Mouse (Mus musculus): ENCODE data around the gene Caskin2. TPM values are rescaled to one million over a fixed set of nuclear protein-coding genes. Genes with fewer than 3 reads are reported as not detected.

Gene Caskin2
- total and polyA plus RNA-seq, 3 experiments, result 0.04 to 0.33 TPM; not detected in 1

GRCm38 (mm10) chr11:115749834-115750233, 63.6 kb downstream of the Caskin2 start:
- no peak for DNase-seq (ENCODE audit: low spot score)
- Histone ChIP-seq H3K36me3 (replicated peaks) (no peaks in the 10 kb centered on the region), H3K4me1 (ENCODE audit: insufficient read depth, low read depth, low read length) (peaks cover 21% of the 10 kb centered on the region), H3K4me3 (ENCODE audit: low read depth, low read length) (no peak overlapping the region), H3K27me3 (ENCODE audit: insufficient read depth, low read length) (peaks cover 41% of the 10 kb centered on the region), H3K9me3 (replicated peaks) (no peaks in the 10 kb centered on the region)
- ATAC-seq (ENCODE audit: extremely low read depth, insufficient number of reproducible peaks, low FRiP score, poor library complexity, severe bottlenecking), result no peak
- TF ChIP-seq TAL1 (conservative IDR thresholded peaks at IDR 0.05; ENCODE audit: low read depth, low read length), result no peak
- TF ChIP-seq GATA1 (IDR thresholded peaks at IDR 0.05; ENCODE audit: borderline replicate concordance, low read length), result no peak
- no peak for TF ChIP-seq GATA2 (IDR thresholded peaks at IDR 0.05; ENCODE audit: borderline replicate concordance, low read depth, low read length)
- TF ChIP-seq CTCF (IDR thresholded peaks at IDR 0.05; ENCODE audit: low read depth, low read length), result no peak
- TF ChIP-seq POLR2AphosphoS5 (IDR thresholded peaks at IDR 0.05; ENCODE audit: insufficient replicate concordance, low read depth, low read length), result no peak

Other genes starting within 250 kb of the Caskin2 start
- gene Nup85, start 249.2 kb downstream of the Caskin2 start, total RNA-seq (2014; fragmentation: Nextera tagmentation), result 78.5 and 87.7 TPM in 2 replicates
- 166 and 172 TPM in 2 replicates for gene Nup85, start 249.2 kb downstream of the Caskin2 start, total RNA-seq (2017)
- gene Nup85, start 249.2 kb downstream of the Caskin2 start, polyA plus RNA-seq (2012), result 28.2 and 57.5 TPM in 2 replicates
- gene Mrps7, start 209.7 kb downstream of the Caskin2 start, total RNA-seq (2014; fragmentation: Nextera tagmentation), result 34.3 and 41.0 TPM in 2 replicates
- gene Mrps7, start 209.7 kb downstream of the Caskin2 start, total RNA-seq (2017), result 52.8 and 53.5 TPM in 2 replicates
- 61.1 and 68.7 TPM in 2 replicates for gene Mrps7, start 209.7 kb downstream of the Caskin2 start, polyA plus RNA-seq (2012)
- gene Gga3, start 209.6 kb downstream of the Caskin2 start, total RNA-seq (2014; fragmentation: Nextera tagmentation), result 58.5 and 95.5 TPM in 2 replicates
- gene Gga3, start 209.6 kb downstream of the Caskin2 start, total RNA-seq (2017), result 13.7 and 22.7 TPM in 2 replicates
- gene Gga3, start 209.6 kb downstream of the Caskin2 start, polyA plus RNA-seq (2012), result 102 and 144 TPM in 2 replicates
- gene Mif4gd, start 200.7 kb downstream of the Caskin2 start, total RNA-seq (2014; fragmentation: Nextera tagmentation), result 43.6 and 59.8 TPM in 2 replicates
- 49.9 and 59.4 TPM in 2 replicates for gene Mif4gd, start 200.7 kb downstream of the Caskin2 start, total RNA-seq (2017)
- gene Mif4gd, start 200.7 kb downstream of the Caskin2 start, polyA plus RNA-seq (2012), result 24.3 and 32.4 TPM in 2 replicates
- gene Slc25a19, start 185.3 kb downstream of the Caskin2 start, total RNA-seq (2014; fragmentation: Nextera tagmentation), result 19.9 and 37.8 TPM in 2 replicates
- gene Slc25a19, start 185.3 kb downstream of the Caskin2 start, total RNA-seq (2017), result 21.5 and 22.3 TPM in 2 replicates
- 24.2 and 26.0 TPM in 2 replicates for gene Slc25a19, start 185.3 kb downstream of the Caskin2 start, polyA plus RNA-seq (2012)
- gene Grb2, start 105.0 kb downstream of the Caskin2 start, total RNA-seq (2014; fragmentation: Nextera tagmentation), result 224 and 234 TPM in 2 replicates
- gene Grb2, start 105.0 kb downstream of the Caskin2 start, total RNA-seq (2017), result 58.3 and 119 TPM in 2 replicates
- 209 and 240 TPM in 2 replicates for gene Grb2, start 105.0 kb downstream of the Caskin2 start, polyA plus RNA-seq (2012)
- 35.9 and 67.9 TPM in 2 replicates for gene Tmem94, start 48.2 kb downstream of the Caskin2 start, total RNA-seq (2014; fragmentation: Nextera tagmentation)
- gene Tmem94, start 48.2 kb downstream of the Caskin2 start, total RNA-seq (2017), result 8.2 and 18.1 TPM in 2 replicates
- gene Tmem94, start 48.2 kb downstream of the Caskin2 start, polyA plus RNA-seq (2012), result 53.1 and 54.9 TPM in 2 replicates
- 6.2 and 6.6 TPM in 2 replicates for gene Tsen54, start 1.1 kb upstream of the Caskin2 start, total RNA-seq (2014; fragmentation: Nextera tagmentation)
- 16.8 and 18.7 TPM in 2 replicates for gene Tsen54, start 1.1 kb upstream of the Caskin2 start, total RNA-seq (2017)
- gene Tsen54, start 1.1 kb upstream of the Caskin2 start, polyA plus RNA-seq (2012), result 33.0 and 37.5 TPM in 2 replicates
- 9.3 and 10.2 TPM in 2 replicates for gene Llgl2, start 10.4 kb upstream of the Caskin2 start, total RNA-seq (2014; fragmentation: Nextera tagmentation)
- 8.0 and 10.5 TPM in 2 replicates for gene Llgl2, start 10.4 kb upstream of the Caskin2 start, total RNA-seq (2017)
- 18.1 and 22.5 TPM in 2 replicates for gene Llgl2, start 10.4 kb upstream of the Caskin2 start, polyA plus RNA-seq (2012)
- 1.1 TPM in 1 of 2 replicates, not detected in the other for gene Myo15b, start 44.8 kb upstream of the Caskin2 start, total RNA-seq (2014; fragmentation: Nextera tagmentation)
- gene Myo15b, start 44.8 kb upstream of the Caskin2 start, total RNA-seq (2017), result 0.16 and 0.17 TPM in 2 replicates
- gene Myo15b, start 44.8 kb upstream of the Caskin2 start, polyA plus RNA-seq (2012), result 0.33 and 0.35 TPM in 2 replicates
- gene Smim5, start 86.3 kb upstream of the Caskin2 start, total RNA-seq (2014; fragmentation: Nextera tagmentation), result 8.0 and 14.7 TPM in 2 replicates
- gene Smim5, start 86.3 kb upstream of the Caskin2 start, total RNA-seq (2017), result 30.0 and 38.1 TPM in 2 replicates
- gene Smim5, start 86.3 kb upstream of the Caskin2 start, polyA plus RNA-seq (2012), result 10.0 and 11.7 TPM in 2 replicates
- gene Smim6, start 98.4 kb upstream of the Caskin2 start, total RNA-seq (2014; fragmentation: Nextera tagmentation), result 2.4 TPM in 1 of 2 replicates, not detected in the other
- 0.23 TPM in 1 of 2 replicates, not detected in the other for gene Smim6, start 98.4 kb upstream of the Caskin2 start, total RNA-seq (2017)
- not detected in 2 replicates for gene Smim6, start 98.4 kb upstream of the Caskin2 start, polyA plus RNA-seq (2012)
- 28.7 and 30.8 TPM in 2 replicates for gene Sap30bp, start 119.6 kb upstream of the Caskin2 start, total RNA-seq (2014; fragmentation: Nextera tagmentation)
- gene Sap30bp, start 119.6 kb upstream of the Caskin2 start, total RNA-seq (2017), result 110 and 131 TPM in 2 replicates
- 23.4 and 27.8 TPM in 2 replicates for gene Sap30bp, start 119.6 kb upstream of the Caskin2 start, polyA plus RNA-seq (2012)
- gene Recql5, start 119.8 kb upstream of the Caskin2 start, total RNA-seq (2014; fragmentation: Nextera tagmentation), result 17.4 and 24.9 TPM in 2 replicates
- 16.0 and 23.6 TPM in 2 replicates for gene Recql5, start 119.8 kb upstream of the Caskin2 start, total RNA-seq (2017)
- 17.3 and 17.4 TPM in 2 replicates for gene Recql5, start 119.8 kb upstream of the Caskin2 start, polyA plus RNA-seq (2012)
- gene Itgb4, start 161.1 kb upstream of the Caskin2 start, total RNA-seq (2014; fragmentation: Nextera tagmentation), result not detected in 2 replicates
- gene Itgb4, start 161.1 kb upstream of the Caskin2 start, total RNA-seq (2017), result 0.05 and 0.06 TPM in 2 replicates
- 0.13 and 0.17 TPM in 2 replicates for gene Itgb4, start 161.1 kb upstream of the Caskin2 start, polyA plus RNA-seq (2012)
- 15.4 and 22.0 TPM in 2 replicates for gene Galk1, start 199.1 kb upstream of the Caskin2 start, total RNA-seq (2014; fragmentation: Nextera tagmentation)
- gene Galk1, start 199.1 kb upstream of the Caskin2 start, total RNA-seq (2017), result 54.5 and 69.9 TPM in 2 replicates
- gene Galk1, start 199.1 kb upstream of the Caskin2 start, polyA plus RNA-seq (2012), result 148 and 177 TPM in 2 replicates
- 692 and 699 TPM in 2 replicates for gene H3f3b, start 214.3 kb upstream of the Caskin2 start, total RNA-seq (2014; fragmentation: Nextera tagmentation)
- gene H3f3b, start 214.3 kb upstream of the Caskin2 start, total RNA-seq (2017), result 721 and 745 TPM in 2 replicates
- gene H3f3b, start 214.3 kb upstream of the Caskin2 start, polyA plus RNA-seq (2012), result 230 and 336 TPM in 2 replicates
- gene Unk, start 216.7 kb upstream of the Caskin2 start, total RNA-seq (2014; fragmentation: Nextera tagmentation), result 50.1 and 58.1 TPM in 2 replicates
- 17.2 and 19.8 TPM in 2 replicates for gene Unk, start 216.7 kb upstream of the Caskin2 start, total RNA-seq (2017)
- 65.2 and 80.7 TPM in 2 replicates for gene Unk, start 216.7 kb upstream of the Caskin2 start, polyA plus RNA-seq (2012)

Measured in G1E (cell line).